Mouse (Mus musculus) urinary bladder, adult 2 months (tissue): ENCODE results near the gene Mettl21c. TPM values are rescaled to one million over a fixed set of nuclear protein-coding genes. Genes with fewer than 3 reads are reported as not detected.

Experiments used
- polyA plus RNA-seq: library from polyadenylated mRNA; depleted of rRNA; stranded (reverse); fragments of >200 nt; gene quantifications from 2 replicates; pipeline ENCODE4 v1.2.3, GENCODE M21; 2012; rRNA removed

Gene Mettl21c
- polyA plus RNA-seq, 1 experiment, result not detected

Other genes starting within 250 kb of the Mettl21c start
- gene Uxs1, start 192.2 kb downstream of the Mettl21c start, polyA plus RNA-seq, result 59.8 and 62.9 TPM in 2 replicates
- 22.8 and 22.9 TPM in 2 replicates for gene Tpp2, start 86.4 kb downstream of the Mettl21c start, polyA plus RNA-seq
- gene Gm8251, start 41.9 kb upstream of the Mettl21c start, polyA plus RNA-seq, result 0.01 and 0.03 TPM in 2 replicates
- gene Tex30, start 82.4 kb upstream of the Mettl21c start, polyA plus RNA-seq, result 6.4 and 10.6 TPM in 2 replicates
- gene Kdelc1, start 98.8 kb upstream of the Mettl21c start, polyA plus RNA-seq, result 26.7 and 30.7 TPM in 2 replicates
- gene Bivm, start 98.9 kb upstream of the Mettl21c start, polyA plus RNA-seq, result 10.3 and 11.5 TPM in 2 replicates
- gene Ercc5, start 127.7 kb upstream of the Mettl21c start, polyA plus RNA-seq, result 21.3 and 22.9 TPM in 2 replicates
- gene Mettl21e, start 198.9 kb upstream of the Mettl21c start, polyA plus RNA-seq, result 0.03 TPM in 1 of 2 replicates, not detected in the other